Mouse (Mus musculus): ENCODE results near the gene Wdr91.

DNA sequence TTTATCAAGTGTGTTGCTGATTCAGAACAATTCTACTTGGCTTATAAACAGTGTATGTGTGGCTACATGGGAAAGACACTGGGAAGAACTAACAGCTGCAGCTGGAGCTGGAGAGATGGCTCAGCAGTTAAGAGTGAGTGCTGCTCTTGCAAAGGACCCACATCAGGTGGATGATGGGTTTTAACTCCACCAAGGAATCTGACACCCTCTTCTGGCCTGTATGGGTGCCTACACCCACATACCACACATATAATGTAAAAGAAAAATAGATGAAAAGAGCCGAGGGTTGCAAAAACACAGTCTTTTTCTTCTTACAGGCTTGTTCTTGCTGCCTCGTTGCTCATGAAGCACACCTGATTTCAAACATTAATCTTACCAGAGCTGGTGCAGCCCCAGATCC, 4.6 kb downstream of the Wdr91 start:
- TF ChIP-seq CTCF (IDR thresholded peaks at IDR 0.05; ENCODE audit: low read depth, low read length) (no peak), POLR2AphosphoS5 (IDR thresholded peaks at IDR 0.05; ENCODE audit: insufficient replicate concordance, low read depth, low read length) (no peak), TAL1 (conservative IDR thresholded peaks at IDR 0.05; ENCODE audit: low read depth, low read length) (no peak)

Data from G1E (cell line).